Mouse (Mus musculus): ENCODE data around the gene Glis3. TPM values are rescaled to one million over a fixed set of nuclear protein-coding genes. Genes with fewer than 3 reads are reported as not detected.

Glis3 gene
- total RNA-seq, 4 experiments from 2014 or later, result 0.98 to 1.7 (median 1.5) TPM

- no peak for DNase-seq (ENCODE audit: low spot score)
These were observed 86.9 kb downstream of the Glis3 start for GRCm38 (mm10) chr19:28592981-28593380.

GRCm38 (mm10) chr19:28591736-28592477 lies 88.0 kb downstream of the Glis3 start:
- DNase-seq (ENCODE audit: low spot score), result no peak

- DNase-seq (ENCODE audit: low spot score), result no peak
These were observed 99.4 kb downstream of the Glis3 start for GRCm38 (mm10) chr19:28580499-28580898.

GRCm38 (mm10) chr19:28579724-28580375 lies 100.0 kb downstream of the Glis3 start:
- no peak for DNase-seq (ENCODE audit: low spot score)

GRCm38 (mm10) chr19:28577023-28577422 lies 102.9 kb downstream of the Glis3 start:
- DNase-seq (ENCODE audit: low spot score), result no peak

- DNase-seq (ENCODE audit: low spot score), result no peak
These were observed 103.3 kb downstream of the Glis3 start for GRCm38 (mm10) chr19:28576619-28577018.

GRCm38 (mm10) chr19:28573641-28574040 lies 106.2 kb downstream of the Glis3 start:
- no peak for DNase-seq (ENCODE audit: low spot score)

- DNase-seq (ENCODE audit: low spot score), result no peak
These were observed 110.0 kb downstream of the Glis3 start for GRCm38 (mm10) chr19:28569856-28570255.

GRCm38 (mm10) chr19:28567100-28567499 lies 112.8 kb downstream of the Glis3 start:
- no peak for DNase-seq (ENCODE audit: low spot score)

- DNase-seq (ENCODE audit: low spot score), result no peak
These were observed 113.3 kb downstream of the Glis3 start for GRCm38 (mm10) chr19:28566554-28566953.

GRCm38 (mm10) chr19:28561697-28562002 lies 118.2 kb downstream of the Glis3 start:
- DNase-seq (ENCODE audit: low spot score), result no peak

GRCm38 (mm10) chr19:28560801-28561696 lies 118.8 kb downstream of the Glis3 start:
- DNase-seq (ENCODE audit: low spot score), result no peak

GRCm38 (mm10) chr19:28559836-28560235 lies 120.0 kb downstream of the Glis3 start:
- no peak for DNase-seq (ENCODE audit: low spot score)

GRCm38 (mm10) chr19:28559400-28559799 lies 120.5 kb downstream of the Glis3 start:
- DNase-seq (ENCODE audit: low spot score), result no peak

GRCm38 (mm10) chr19:28558661-28559060 lies 121.2 kb downstream of the Glis3 start:
- no peak for DNase-seq (ENCODE audit: low spot score)

- no peak for DNase-seq (ENCODE audit: low spot score)
These were observed 122.1 kb downstream of the Glis3 start for GRCm38 (mm10) chr19:28557559-28558328.

- DNase-seq (ENCODE audit: low spot score), result no peak
These were observed 124.5 kb downstream of the Glis3 start for GRCm38 (mm10) chr19:28555181-28555929.

GRCm38 (mm10) chr19:28550611-28551010 lies 129.3 kb downstream of the Glis3 start:
- no peak for DNase-seq (ENCODE audit: low spot score)

- no peak for DNase-seq (ENCODE audit: low spot score)
These were observed 132.9 kb downstream of the Glis3 start for GRCm38 (mm10) chr19:28546933-28547332.

- DNase-seq (ENCODE audit: low spot score), result no peak
These were observed 134.4 kb downstream of the Glis3 start for GRCm38 (mm10) chr19:28545493-28545892.

GRCm38 (mm10) chr19:28538813-28539212 lies 141.1 kb downstream of the Glis3 start:
- DNase-seq (ENCODE audit: low spot score), result no peak

All from heart, adult 8-10 months (tissue).